Mouse (Mus musculus): ENCODE measurements around the gene Rnf216.

DNA sequence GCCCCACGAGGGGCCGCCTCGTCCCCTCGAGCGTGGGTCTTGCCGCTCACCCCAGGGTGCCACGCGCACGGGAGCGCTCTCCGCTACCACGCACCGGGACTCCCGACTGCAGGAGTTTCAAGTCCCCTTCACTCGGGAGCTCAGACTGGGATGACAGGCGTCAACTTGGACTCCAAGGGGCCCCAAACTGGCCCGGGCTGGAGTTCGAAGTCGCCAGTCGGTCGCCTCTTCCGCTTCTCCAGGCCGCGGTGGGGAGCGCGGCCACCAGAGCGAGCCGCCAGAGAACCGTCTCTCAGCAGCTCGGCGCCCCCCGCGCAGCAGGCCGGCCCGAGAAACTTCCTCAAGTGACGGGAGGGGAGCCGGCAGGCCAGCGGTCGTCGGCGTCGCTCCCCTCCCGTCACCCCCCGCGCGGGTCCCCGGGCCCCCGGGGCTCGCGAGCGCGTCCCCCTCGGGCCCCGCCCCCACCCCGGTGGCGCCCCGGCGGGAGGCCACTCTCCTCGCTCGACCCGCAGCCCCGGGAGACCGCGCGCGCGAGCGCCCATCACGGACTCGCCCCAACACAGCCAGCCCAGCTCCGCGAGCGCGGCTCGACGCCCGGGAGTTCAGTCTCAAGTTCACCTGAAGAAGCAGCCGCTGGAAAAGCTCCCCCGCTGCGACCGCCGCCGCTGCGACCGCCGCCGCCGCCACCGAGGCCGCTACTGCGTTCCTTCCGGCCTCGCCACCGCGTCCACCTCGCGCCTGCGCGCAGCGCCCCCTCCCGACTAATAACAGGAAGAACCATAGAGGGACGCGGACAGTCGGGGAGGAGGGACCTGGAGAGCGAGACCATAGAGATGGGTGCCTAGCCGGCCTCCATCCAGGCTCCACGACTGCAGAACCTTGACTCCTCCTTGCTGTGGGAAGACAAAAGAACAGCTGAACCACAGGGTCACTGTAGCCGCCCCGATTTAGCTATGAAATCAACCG lies at the start of gene Rnf216:
- peak; percentile 58 to 85 (median 71) for TF ChIP-seq CTCF (IDR thresholded peaks at IDR 0.05 in 2 of 3, conservative IDR thresholded peaks at IDR 0.05 in 1 of 3; ENCODE audit: control insufficient read depth in 1 of 3, insufficient read depth in 1 of 3, low read depth in 2 of 3, low read length in 3 of 3, poor library complexity in 1 of 3, severe bottlenecking in 1 of 3)
- TF ChIP-seq EP300 (IDR thresholded peaks at IDR 0.05; ENCODE audit: low read depth in 1 of 2, low read length in 2 of 2): no peak; a peak in 1 of 4 replicates
- peak; percentile 83 for TF ChIP-seq SIN3A (IDR thresholded peaks at IDR 0.05; ENCODE audit: low read length)
- no peak for TF ChIP-seq MYC (IDR thresholded peaks at IDR 0.05; ENCODE audit: low read depth, low read length)
- TF ChIP-seq SMC3 (IDR thresholded peaks at IDR 0.05; ENCODE audit: low read depth, low read length): peak; percentile 54
- peak; percentile 93 for TF ChIP-seq ELF1 (IDR thresholded peaks at IDR 0.05; ENCODE audit: low read depth, low read length)
- TF ChIP-seq KAT2A (conservative IDR thresholded peaks at IDR 0.05; ENCODE audit: low read depth, low read length): no peak; the same call in 1 of the 2 replicates
- no peak for TF ChIP-seq MAZ (IDR thresholded peaks at IDR 0.05; ENCODE audit: low read depth, low read length)
